Mouse (Mus musculus): Measurements from ENCODE around the gene Proser2.
"Not testable (repeated sequence)": the region's sequence is repeated elsewhere in the genome, so short reads cannot be mapped to it uniquely, and the experiment has no call there.

Gene Proser2

GRCm38 (mm10) chr2:6128136-6128805 is 1.7 kb downstream of the Proser2 start:
- peak; percentile 31 for DNase-seq

DNA sequence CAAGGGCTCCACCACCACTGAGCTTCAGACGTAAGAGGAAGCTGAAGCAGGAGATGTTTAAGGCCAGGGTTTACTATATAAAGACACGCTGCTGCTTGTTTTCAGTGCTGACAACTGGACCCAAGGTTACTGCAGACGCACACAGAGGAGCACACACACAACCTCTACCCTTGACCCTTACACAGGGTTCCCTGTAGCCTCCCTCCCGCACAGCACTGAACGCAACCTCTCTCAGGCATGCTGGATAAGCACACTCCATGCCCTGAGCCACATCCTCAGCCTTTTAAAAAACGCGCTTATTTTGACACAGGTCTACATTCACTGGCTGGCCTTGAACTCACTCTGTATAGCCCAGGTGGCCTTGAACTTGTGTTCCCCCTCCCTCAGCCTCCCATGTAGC is 7.0 kb downstream of the Proser2 start:
- no peak for DNase-seq

DNA sequence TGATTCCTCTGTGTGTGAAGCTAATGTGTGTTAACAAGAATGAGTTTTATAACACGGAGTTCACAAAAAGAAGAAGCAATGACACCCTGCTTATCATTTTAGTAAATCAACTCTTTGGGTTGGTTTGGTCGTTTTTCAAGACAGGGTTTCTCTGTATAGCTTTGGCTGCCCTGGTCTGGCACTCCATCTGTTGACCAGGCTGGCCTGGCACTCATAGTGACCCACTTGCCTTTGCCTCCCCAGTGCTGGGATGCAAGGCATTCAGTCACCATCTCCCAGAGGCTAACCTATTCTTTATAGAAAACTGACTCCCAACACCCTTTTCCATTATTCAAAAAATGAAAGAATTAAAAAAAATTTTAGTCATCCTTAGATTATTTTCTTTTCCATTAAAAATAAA is 8.9 kb downstream of the Proser2 start:
- peak; percentile 82 for DNase-seq

DNA sequence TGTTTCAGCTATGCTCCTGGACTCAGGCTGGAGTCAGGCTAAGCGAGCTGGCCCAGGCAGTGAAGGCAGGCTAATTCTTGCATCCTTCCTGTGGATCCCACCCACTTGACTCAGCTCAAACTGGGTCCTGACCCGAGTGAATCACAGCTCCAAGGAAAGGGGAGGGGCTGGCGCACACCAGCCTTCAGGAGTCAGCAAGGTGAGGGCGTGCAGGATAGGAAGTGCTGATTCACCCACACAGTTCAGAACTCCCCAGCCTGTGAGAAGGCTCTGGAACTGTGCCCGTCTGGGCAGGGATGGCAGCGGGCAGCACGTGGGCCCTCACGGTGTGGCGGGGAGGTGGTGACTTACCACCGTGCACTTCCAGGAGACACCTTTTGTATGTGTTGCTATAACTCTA is 11.8 kb downstream of the Proser2 start:
- peak; percentile 56 for DNase-seq

DNA sequence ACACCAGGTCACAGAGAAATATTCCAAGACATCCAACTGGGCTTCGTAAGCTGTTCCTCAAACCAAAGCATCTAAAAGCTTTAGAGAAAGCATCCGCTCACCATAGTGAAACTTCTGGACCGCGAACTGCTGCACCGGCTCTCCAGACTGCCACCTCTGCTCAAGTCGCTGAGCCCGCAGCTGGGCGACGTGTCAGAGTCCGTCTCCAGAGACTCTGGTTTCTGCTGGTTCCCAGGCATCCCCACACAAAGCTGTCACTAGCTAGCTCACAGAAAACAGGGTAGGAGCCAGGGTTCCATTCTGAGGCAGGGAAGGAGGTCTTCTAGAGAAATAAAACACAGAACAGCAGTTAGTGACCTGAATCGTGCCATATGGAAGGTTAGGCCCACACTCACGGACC is 16.2 kb downstream of the Proser2 start:
- peak; percentile 2 for DNase-seq

- DNase-seq = no peak
These were observed 17.4 kb downstream of the Proser2 start for GRCm38 (mm10) chr2:6112619-6113018.

GRCm38 (mm10) chr2:6105437-6105836 is 24.6 kb downstream of the Proser2 start:
- DNase-seq = no peak

DNA sequence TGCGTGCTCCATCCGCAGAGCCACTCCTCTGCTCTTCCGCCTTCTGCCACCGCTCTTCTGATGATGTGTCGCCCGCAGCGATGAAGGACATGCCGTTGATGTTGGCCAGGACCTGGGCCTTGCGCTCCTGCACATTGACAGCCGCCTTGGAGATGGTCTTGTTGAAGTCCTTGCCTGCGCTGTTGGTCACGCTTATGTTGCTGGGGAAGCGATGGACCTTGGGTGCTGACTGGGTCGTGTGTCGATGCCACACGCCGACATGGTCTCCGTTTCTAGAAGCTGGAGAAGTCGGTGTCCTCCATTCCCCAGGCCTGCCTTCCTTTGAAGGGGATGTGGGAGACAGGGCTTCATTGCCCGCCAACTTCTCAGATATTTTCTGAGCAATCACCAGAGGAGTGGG is 29.3 kb downstream of the Proser2 start:
- no peak for DNase-seq

DNA sequence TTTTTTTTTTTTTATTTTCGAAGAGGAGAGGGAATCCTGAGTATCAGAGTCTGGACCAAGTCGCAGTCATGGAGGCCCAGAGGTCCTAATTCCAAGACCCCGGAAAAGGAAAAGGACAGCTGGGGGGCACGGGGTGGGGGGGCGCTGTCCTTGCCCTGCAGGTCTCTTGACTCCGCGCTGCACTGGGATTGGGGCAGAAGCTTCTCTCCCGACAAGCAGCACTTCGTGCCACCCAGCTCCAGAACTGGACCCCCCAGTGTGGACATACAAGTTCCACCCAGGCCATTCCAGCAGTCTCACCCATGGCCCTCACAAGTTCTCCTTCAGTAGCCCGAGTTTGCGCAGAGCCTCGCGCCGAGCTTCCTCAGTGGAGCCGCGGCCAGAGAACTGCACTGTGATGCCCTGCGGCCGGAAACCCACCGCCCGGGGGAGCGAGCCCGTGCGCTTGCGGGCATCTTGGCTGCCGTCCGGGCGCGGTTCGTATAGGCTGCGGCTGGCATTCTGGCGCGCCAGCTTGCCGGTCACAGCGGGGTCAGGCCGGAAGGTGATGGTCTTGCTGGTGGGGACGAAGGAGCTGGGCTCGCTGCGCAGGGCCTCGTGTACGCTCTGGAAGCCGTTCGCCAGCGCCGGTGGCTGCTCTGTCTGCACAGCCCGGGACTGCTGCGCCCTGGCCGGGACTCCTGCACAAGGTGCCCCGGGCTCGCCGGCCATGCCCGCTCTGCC is 29.8 kb downstream of the Proser2 start:
- peak; percentile 14 for DNase-seq

DNA sequence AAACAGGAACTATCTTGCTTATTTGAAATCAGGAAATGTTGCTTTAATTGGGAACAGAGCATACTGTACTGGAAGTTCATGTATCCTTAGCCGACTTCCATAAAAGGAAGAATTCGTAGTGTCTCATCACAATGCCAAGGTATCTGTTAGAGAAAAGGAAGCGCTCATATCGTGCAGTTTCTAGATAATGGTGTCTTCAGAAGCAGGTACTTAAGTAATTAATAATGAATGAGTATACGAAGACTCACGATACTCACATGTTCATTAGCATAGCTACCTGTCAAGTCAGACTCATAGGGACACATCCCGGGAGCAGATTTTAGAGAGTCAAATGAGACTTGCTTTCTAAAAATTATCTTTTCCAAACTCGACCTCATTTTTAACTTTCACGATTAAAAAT is 30.6 kb downstream of the Proser2 start:
- DNase-seq = no peak

DNA sequence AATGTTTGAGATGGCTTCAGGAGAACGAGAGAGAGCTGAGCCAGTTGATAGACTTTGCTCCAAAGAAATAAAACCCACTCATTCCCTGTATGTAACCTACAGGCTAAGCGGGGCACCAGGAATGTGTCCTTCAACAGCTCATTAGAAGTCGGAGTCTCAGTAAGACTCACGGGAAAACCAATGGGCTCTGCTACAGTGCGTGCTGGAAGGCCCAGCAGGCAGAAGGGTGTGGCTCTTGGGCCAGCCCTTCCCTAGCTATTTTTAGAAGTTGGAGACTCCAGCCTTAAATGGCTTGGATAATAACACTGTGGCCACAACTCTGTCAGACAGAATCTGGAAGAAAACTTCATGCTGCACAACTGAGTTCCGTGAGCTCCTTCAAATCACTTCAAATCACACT is 31.1 kb downstream of the Proser2 start:
- no peak for DNase-seq

DNA sequence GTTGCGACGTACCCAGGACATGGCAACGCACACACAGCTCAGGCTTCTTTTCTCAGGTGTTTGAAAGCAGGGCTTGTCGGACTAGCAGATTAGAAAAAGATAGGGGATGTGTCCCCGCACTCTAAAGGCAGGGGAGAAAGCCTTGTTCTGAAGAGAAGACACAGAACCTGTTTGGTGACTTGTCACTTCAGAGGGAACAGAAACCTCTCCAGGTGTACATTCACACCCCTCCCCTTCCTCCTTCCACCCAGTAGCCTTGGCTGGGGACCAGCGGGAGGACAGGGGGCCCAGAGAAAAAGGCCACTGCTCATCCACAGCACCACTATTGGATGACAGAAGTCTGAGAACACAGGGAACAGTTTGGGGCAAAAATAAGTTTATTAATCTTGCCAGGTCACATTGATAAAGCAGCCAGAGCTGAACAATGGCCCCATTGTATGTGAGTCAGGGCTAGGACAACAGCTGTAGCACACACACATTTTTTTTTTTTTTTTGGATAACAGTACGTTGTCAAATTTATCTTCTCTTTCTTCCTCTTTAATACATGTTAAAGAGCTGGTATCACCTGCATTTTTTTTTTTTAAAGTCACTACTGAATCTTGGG is 32.8 kb downstream of the Proser2 start:
- no peak for DNase-seq

- DNase-seq = not testable (repeated sequence)
These were observed 40.1 kb downstream of the Proser2 start for GRCm38 (mm10) chr2:6089941-6090340.

- DNase-seq = no peak
These were observed 42.9 kb downstream of the Proser2 start for GRCm38 (mm10) chr2:6087151-6087550.

DNA sequence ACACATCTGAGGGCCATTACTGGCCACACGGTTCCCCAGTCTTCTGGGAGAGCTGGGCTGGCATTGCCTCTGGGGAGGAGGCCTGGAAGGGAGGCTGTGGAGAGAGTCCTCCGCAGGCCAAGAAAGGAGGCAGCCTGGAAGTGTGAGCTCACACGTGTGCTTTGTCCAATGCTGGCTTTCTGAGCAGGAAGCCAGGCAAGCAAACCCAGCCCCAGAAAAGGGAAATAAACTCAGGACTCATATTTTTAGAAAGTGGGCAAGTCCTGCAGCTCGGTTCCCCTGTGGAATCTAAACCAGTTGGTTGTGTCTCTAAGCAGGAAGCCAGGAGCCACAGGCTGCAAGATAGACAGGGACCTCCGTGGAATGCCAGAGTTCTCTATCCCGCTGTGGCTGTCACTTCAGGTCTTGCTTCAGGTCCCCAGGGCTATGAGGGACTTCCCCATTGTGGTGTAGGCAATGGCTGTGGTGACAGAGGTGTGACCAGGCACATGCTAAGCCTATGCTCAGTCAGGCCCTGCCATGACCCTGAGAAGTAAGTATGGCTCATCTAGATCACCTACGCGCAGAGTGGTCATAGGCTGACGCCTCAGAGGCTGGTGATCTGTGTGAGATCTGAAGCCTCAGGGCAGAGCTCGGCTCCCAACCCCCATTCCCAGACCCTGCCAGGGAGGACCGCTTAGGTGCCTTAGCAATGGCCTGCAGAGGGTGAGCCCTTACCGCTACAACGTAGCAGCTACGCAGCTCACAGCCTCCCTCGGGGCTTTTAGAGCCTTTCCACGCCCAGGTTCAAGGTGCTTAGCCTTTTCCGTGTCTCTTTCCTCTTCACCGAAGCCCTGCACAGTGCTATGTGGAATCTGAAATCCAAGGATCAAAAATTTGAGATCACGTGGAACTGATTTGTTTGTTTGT is 44.1 kb downstream of the Proser2 start:
- no peak for DNase-seq

- no peak for DNase-seq
These were observed 46.3 kb downstream of the Proser2 start for GRCm38 (mm10) chr2:6083696-6084095.

GRCm38 (mm10) chr2:6082615-6083014 is 47.4 kb downstream of the Proser2 start:
- no peak for DNase-seq

- no peak for DNase-seq
These were observed 48.9 kb downstream of the Proser2 start for GRCm38 (mm10) chr2:6081108-6081507.

- no peak for DNase-seq
These were observed 50.0 kb downstream of the Proser2 start for GRCm38 (mm10) chr2:6080037-6080436.

- DNase-seq = no peak
These were observed 54.5 kb downstream of the Proser2 start for GRCm38 (mm10) chr2:6075530-6075896.

GRCm38 (mm10) chr2:6074891-6075529 is 55.0 kb downstream of the Proser2 start:
- no peak for DNase-seq

DNA sequence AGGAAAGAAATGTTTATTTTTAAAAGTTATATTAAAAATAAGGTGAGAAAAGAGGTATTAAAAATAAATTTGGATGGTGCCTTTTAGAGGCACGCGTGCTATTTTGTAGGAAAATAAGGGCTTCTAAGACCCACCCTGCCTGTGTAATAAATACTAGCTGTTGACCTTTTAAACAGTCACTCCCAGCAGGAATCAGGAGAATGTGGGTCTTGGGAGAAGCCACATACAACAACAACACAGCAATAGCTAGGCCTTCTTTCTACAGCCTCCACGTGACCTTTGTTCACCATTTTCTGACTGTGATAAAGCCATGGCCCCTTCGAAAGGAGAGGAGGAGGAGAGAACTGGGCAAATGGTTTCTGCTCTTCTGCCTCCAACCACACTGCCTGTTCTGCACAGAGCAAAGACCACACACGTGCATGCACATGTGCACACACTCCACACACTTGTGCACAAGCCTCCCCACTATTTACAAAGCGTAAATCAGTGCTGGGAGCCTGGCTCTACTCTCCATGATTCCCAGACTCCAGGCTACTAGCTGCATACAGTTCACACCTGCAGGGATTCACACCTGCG is 57.2 kb downstream of the Proser2 start:
- DNase-seq = no peak
